Mouse (Mus musculus) telencephalon, adult 2 months (tissue): ENCODE data around the gene Ston1.

ENCODE experiments used
- DNase-seq: peaks from one replicate; pipeline ENCODE4 v3.0.0-alpha.2; 2011; ENCODE audit warnings: low read depth, low spot score

Gene Ston1

GRCm38 (mm10) chr17:88587371-88587770 is 10.1 kb upstream of the Ston1 start:
- no peak for DNase-seq

- DNase-seq: no peak
These were observed 9.3 kb upstream of the Ston1 start for GRCm38 (mm10) chr17:88588228-88588627.

- DNase-seq: no peak
These were observed 7.2 kb upstream of the Ston1 start for GRCm38 (mm10) chr17:88590251-88590650.

- no peak for DNase-seq
These were observed 2.4 kb upstream of the Ston1 start for GRCm38 (mm10) chr17:88595071-88595470.

- DNase-seq: no peak
These were observed 1.4 kb upstream of the Ston1 start for GRCm38 (mm10) chr17:88596068-88596467.

- peak; percentile 43 for DNase-seq
These were observed 801 bp upstream of the Ston1 start for GRCm38 (mm10) chr17:88596544-88597221.

- no peak for DNase-seq
These were observed 554 bp downstream of the Ston1 start for GRCm38 (mm10) chr17:88598056-88598420.

- DNase-seq: no peak
These were observed 1.3 kb downstream of the Ston1 start for GRCm38 (mm10) chr17:88598570-88599368.

GRCm38 (mm10) chr17:88600492-88601026 is 3.1 kb downstream of the Ston1 start:
- no peak for DNase-seq

GRCm38 (mm10) chr17:88603943-88604342 is 6.5 kb downstream of the Ston1 start:
- DNase-seq: no peak

- no peak for DNase-seq
These were observed 8.6 kb downstream of the Ston1 start for GRCm38 (mm10) chr17:88606056-88606455.

- DNase-seq: no peak
These were observed 11.9 kb downstream of the Ston1 start for GRCm38 (mm10) chr17:88609361-88609760.

- no peak for DNase-seq
These were observed 13.6 kb downstream of the Ston1 start for GRCm38 (mm10) chr17:88611057-88611456.

GRCm38 (mm10) chr17:88613172-88613571 is 15.7 kb downstream of the Ston1 start:
- no peak for DNase-seq

GRCm38 (mm10) chr17:88613721-88614120 is 16.2 kb downstream of the Ston1 start:
- DNase-seq: no peak

GRCm38 (mm10) chr17:88614234-88614633 is 16.8 kb downstream of the Ston1 start:
- DNase-seq: no peak

- no peak for DNase-seq
These were observed 17.2 kb downstream of the Ston1 start for GRCm38 (mm10) chr17:88614733-88615132.

- no peak for DNase-seq
These were observed 18.1 kb downstream of the Ston1 start for GRCm38 (mm10) chr17:88615492-88616155.

GRCm38 (mm10) chr17:88620935-88621334 is 23.5 kb downstream of the Ston1 start:
- no peak for DNase-seq

- DNase-seq: no peak
These were observed 23.9 kb downstream of the Ston1 start for GRCm38 (mm10) chr17:88621374-88621773.

- DNase-seq: no peak
These were observed 25.2 kb downstream of the Ston1 start for GRCm38 (mm10) chr17:88622711-88623110.

GRCm38 (mm10) chr17:88624386-88624785 is 26.9 kb downstream of the Ston1 start:
- DNase-seq: no peak
